Mouse (Mus musculus): Measurements from ENCODE around the gene Kmt2e.
A peak's percentile ranks its signal among the peaks of the same experiment; 100 is the strongest.

DNA sequence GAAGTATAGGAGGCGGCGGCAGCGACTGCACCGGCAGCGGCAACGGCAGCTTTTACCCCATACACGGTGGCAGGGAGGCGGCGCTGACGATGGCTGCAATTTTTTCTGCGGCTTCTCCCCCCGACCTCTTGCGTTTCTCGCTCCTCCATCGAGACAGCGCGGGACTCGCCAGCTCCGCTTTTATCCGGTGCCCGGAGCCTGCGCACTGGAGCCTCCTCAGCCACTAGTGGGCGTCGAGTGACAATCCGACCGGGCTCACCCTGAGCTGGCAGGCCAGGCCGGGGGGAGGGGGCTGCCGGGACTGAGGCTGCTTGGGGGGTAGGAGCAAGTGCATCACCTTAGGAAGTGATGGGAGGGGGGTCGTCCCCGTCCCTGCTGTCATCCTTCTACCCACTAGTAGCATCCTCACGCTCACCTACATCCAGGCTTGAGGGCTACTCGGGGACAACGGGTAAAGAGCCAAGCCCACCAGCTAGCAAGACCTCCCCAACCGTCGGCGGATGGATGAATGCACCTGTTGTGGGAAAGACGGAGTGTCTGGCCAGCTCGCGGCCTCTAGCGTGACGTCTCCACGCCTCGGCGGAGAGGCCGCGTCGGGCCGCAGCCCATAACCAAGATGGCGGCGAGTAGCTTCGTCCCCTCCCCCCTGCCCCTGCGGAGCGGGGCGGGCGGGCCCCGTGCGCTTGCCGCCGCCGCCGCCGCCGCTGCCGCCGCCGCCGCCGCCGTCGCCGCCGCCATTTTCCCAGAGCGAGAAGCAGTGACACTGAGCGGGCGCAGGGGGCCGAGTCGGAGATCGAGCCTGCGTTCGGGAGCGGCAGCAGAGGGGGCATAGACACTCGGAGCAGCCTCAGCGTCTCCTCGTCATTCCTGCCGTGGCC is at the start of gene Kmt2e:
- TF ChIP-seq CTCF (IDR thresholded peaks at IDR 0.05; ENCODE audit: low read depth, low read length), result peak; percentile 62
- peak; percentile 81 for TF ChIP-seq POLR2A (IDR thresholded peaks at IDR 0.05; ENCODE audit: extremely low read depth, insufficient read depth, low read length)

All from liver, adult 2 months (tissue).